Mouse (Mus musculus) ES-E14 (cell line): Measurements from ENCODE around the gene Efna3. TPM values are rescaled to one million over a fixed set of nuclear protein-coding genes. Genes with fewer than 3 reads are reported as not detected.

Source experiments
- DNase-seq: peaks from one replicate; pipeline ENCODE4 v3.0.0-alpha.2; 2013; ENCODE audit warnings: low read depth, low spot score
- H3K27ac ChIP-seq: 2 replicates; pipeline ENCODE4 v1.5.1; 2012; ENCODE audit warnings: low read depth, mild to moderate bottlenecking, low read length, moderate library complexity, mixed read lengths; ENCODE audit not compliant: poor library complexity, insufficient read depth, severe bottlenecking
- H3K36me3 ChIP-seq: 2 replicates; pipeline ENCODE4 v1.6.1; 2012; ENCODE audit warnings: mild to moderate bottlenecking, low read length, moderate library complexity, mixed read lengths; ENCODE audit not compliant: control insufficient read depth, poor library complexity, insufficient read depth, severe bottlenecking
- H3K4me1 ChIP-seq, 2 experiments: fragments of 150-350 bp in 1 of 2; sonication (generic) in 1 of 2; 2 replicates each; pipeline ENCODE4 v1.6.1; 2012; ENCODE audit warnings: low read length in 2 of 2, mild to moderate bottlenecking in 1 of 2, mixed read lengths in 1 of 2; ENCODE audit not compliant: control insufficient read depth in 2 of 2, insufficient read depth in 2 of 2, poor library complexity in 1 of 2
- H3K4me3 ChIP-seq, 2 experiments: fragments of 150-350 bp in 1 of 2; sonication (generic) in 1 of 2; 2 replicates each; pipeline ENCODE4 v1.5.1; 2012; ENCODE audit warnings: low read length in 2 of 2, low read depth in 1 of 2, mild to moderate bottlenecking in 1 of 2, mixed read lengths in 1 of 2; ENCODE audit not compliant: insufficient read depth in 1 of 2, poor library complexity in 1 of 2, severe bottlenecking in 1 of 2
- H3K9ac ChIP-seq: 2 replicates; pipeline ENCODE4 v1.6.1; 2012; ENCODE audit warnings: low read depth, mild to moderate bottlenecking, low read length, mixed read lengths; ENCODE audit not compliant: poor library complexity, insufficient read depth, severe bottlenecking
- H3K9me3 ChIP-seq: fragments of 150-350 bp; sonication (generic); 2 replicates; pipeline ENCODE4 v1.6.1; 2012; ENCODE audit warnings: low read depth, mild to moderate bottlenecking, low read length; ENCODE audit not compliant: control insufficient read depth, insufficient read depth
- CHD2 ChIP-seq: IDR thresholded peaks from 2 replicates; pipeline ENCODE4 v1.6.1; 2014; ENCODE audit warnings: mild to moderate bottlenecking, low read depth, low read length, inconsistent platforms
- HCFC1 ChIP-seq: IDR thresholded peaks from 2 replicates; pipeline ENCODE4 v1.6.1; 2012; ENCODE audit warnings: low read length, inconsistent platforms, borderline replicate concordance; ENCODE audit not compliant: insufficient read depth
- MAFK ChIP-seq: IDR thresholded peaks from 2 replicates; pipeline ENCODE4 v1.6.1; 2014; ENCODE audit warnings: mild to moderate bottlenecking, low read depth, low read length, inconsistent platforms; ENCODE audit not compliant: insufficient read depth
- ZC3H11A ChIP-seq: IDR thresholded peaks from 2 replicates; pipeline ENCODE4 v1.6.1; 2012; ENCODE audit warnings: low read depth, mild to moderate bottlenecking, inconsistent platforms, low read length, borderline replicate concordance
- ZNF384 ChIP-seq: IDR thresholded peaks from 2 replicates; pipeline ENCODE4 v1.6.1; 2012; ENCODE audit warnings: low read depth, low read length, inconsistent platforms
- in situ Hi-C, 2 experiments: fragments of 600-800 bp; cut with MboI; formaldehyde crosslinking; loops; one replicate each; pipeline ENCODE4 v1.15.1; 2025; ENCODE audit warnings: low sequenced_read_pairs in 2 of 2, inconsistent platforms in 1 of 2; ENCODE audit not compliant: unreplicated experiment in 2 of 2
- total RNA-seq: library from RNA; depleted of rRNA; stranded (reverse); fragments of 300-350 nt; gene quantifications from 2 replicates; pipeline ENCODE4 v1.2.3, GENCODE M21; 2012

Gene Efna3
- total RNA-seq, 1 experiment = 7.5 TPM

DNA sequence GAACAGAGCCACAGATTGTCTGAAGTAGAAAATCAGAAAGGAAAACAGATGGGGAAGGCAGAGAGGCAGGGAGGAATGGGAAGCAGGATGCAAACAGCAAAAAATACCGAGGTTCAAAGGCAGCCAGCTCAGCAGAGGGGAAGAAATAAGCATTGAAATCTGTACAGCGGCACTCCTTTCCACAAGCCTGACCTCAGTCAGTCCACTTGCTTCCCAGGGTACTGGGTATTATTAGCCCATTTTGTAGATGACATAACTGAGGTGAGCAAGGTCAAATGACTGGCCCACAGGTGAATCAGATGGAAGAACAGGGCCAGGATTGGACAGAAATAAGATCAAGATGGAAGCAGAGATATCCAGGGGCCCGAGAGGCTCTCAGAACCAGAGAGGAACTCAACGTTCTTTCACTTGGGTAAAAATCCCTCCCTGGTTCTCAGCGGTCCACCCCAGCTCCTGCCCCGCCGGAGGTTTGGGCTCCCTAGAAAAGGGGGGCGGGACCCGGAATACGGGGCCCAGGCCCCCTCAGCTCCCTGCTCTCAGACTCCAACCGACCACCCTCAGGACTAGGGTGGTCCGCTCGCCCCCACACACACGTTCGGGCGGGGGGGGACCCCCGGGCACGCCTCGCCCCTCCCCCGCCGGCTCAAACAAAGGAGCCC, 14.4 kb upstream of the Efna3 start:
- no peak for DNase-seq
- in situ Hi-C loops = no loop called here
- H3K9ac ChIP-seq = peak overlapping the region; percentile 84
- H3K4me1 ChIP-seq = peaks cover 3 to 20% of the 10 kb centered on the region in 2 experiments; a peak in 3 of 4 replicates
- no peaks in the 10 kb centered on the region for H3K9me3 ChIP-seq
- TF ChIP-seq HCFC1 = no peak
- TF ChIP-seq CHD2 = no peak
- no peak for TF ChIP-seq MAFK
- no peak for TF ChIP-seq ZNF384
- peaks cover 21% of the 10 kb centered on the region for H3K36me3 ChIP-seq
- H3K27ac ChIP-seq = peak overlapping the region; percentile 46; the same call in 1 of the 2 replicates
- peak overlapping the region; percentile 93 to 96 for H3K4me3 ChIP-seq

DNA sequence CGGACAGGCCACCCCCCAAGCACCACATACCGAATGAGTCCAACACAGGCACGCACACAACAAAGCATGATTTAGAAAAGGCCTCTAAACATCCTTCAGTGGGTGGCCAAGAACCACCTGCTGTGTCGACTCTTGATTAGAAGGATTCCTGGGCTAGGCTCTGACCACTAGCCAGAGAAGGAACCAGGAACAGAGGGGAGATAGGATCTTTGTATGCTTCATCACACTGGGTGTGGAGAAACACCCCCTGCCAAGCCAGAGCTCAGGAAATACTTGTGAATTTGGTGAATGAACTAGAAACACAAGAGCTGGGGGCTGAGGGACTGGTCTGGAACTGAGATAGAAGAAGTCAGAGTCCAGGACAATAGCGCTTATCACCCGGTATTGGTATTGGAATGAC, 13.8 kb upstream of the Efna3 start:
- no peaks in the 10 kb centered on the region for H3K9me3 ChIP-seq
- peak overlapping the region in 1 of 2 experiments; percentile 93; a peak in 2 of 4 replicates for H3K4me3 ChIP-seq
- peaks cover 5 to 24% of the 10 kb centered on the region in 2 experiments; a peak in 3 of 4 replicates for H3K4me1 ChIP-seq
- in situ Hi-C loops = no loop called here
- peaks cover 19% of the 10 kb centered on the region for H3K36me3 ChIP-seq
- TF ChIP-seq HCFC1 = no peak
- TF ChIP-seq ZC3H11A = no peak
- no peak for TF ChIP-seq CHD2
- no peak for TF ChIP-seq ZNF384
- H3K9ac ChIP-seq = 0 out of 2 replicates have a peak overlapping the region, but pooled peaks have one; percentile 8
- no peak overlapping the region for H3K27ac ChIP-seq
- DNase-seq = no peak

DNA sequence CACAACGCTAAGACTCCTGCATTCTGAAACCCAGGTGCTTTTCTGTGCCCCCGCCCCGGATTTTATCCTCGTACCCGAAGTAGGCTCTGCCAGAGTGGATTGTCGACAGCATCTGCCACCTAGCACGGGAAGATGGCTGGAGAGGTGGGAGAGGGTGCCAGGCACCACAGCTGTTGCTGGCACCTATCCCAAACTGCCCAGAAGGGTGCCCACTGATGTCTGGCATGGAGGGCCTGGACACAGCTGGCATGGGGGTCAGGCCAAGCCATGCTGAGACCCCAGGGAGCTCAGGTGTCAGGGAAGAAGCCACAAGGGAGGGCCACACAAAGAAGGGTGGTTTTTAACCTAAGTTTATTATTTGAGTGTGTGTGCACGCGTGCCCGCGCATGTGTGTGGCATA, 10.3 kb upstream of the Efna3 start:
- peaks cover 19% of the 10 kb centered on the region for H3K36me3 ChIP-seq
- H3K9ac ChIP-seq = no peak overlapping the region
- H3K9me3 ChIP-seq = no peaks in the 10 kb centered on the region
- no peak overlapping the region for H3K27ac ChIP-seq
- DNase-seq = no peak
- peaks cover 4 to 27% of the 10 kb centered on the region in 2 experiments; a peak in 3 of 4 replicates for H3K4me1 ChIP-seq
- TF ChIP-seq ZNF384 (no peak), MAFK (no peak), HCFC1 (no peak), ZC3H11A (no peak), CHD2 (no peak)
- in situ Hi-C loops = no loop called here
- no peak overlapping the region for H3K4me3 ChIP-seq

DNA sequence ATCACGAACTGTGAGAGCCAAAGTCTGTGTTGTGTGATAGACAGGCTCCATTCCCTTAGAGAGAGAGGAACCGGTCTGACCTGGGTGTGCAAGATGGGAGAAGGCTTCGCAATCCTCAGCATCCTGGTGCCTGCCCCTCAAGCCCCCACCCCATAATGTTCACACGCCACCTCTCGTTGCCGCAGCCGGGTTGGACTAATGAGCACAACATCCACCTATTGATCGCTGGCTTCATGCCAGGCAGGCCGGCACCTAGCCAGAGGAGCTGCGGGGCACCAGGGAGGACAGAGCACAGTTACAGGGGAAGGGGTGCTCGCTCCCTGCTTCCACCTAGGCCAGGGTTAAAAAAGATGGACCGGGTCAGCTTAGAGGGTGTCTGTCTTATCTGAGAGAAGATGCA, 9.7 kb upstream of the Efna3 start:
- Histone ChIP-seq H3K27ac (no peak overlapping the region), H3K4me1 (peaks cover 4 to 32% of the 10 kb centered on the region in 2 experiments; a peak in 3 of 4 replicates), H3K4me3 (no peak overlapping the region), H3K9ac (no peak overlapping the region), H3K36me3 (peaks cover 19% of the 10 kb centered on the region), H3K9me3 (no peaks in the 10 kb centered on the region)
- DNase-seq = no peak
- TF ChIP-seq ZC3H11A (no peak), HCFC1 (no peak), ZNF384 (no peak), CHD2 (no peak), MAFK (no peak)
- in situ Hi-C loops = no loop called here
